Comparison of ENCODE assay signal across 22 mouse cellular contexts in genomic region chr8:10754986-10755308, GRCm38 (mm10).
DNase-seq lines count a peak whose midpoint lies in the region; ATAC-seq lines count a peak whose summit lies in the region.
"Had no signal": no experiment of that assay in that cellular context is flagged by ENCODE, and none has a peak within 500 bp of the region (broad histone marks: within the 10 kb centered on the region; RNA-seq: fewer than 3 reads in every experiment).

No protein-coding gene starts in this region.

- H3K4me1 ChIP-seq in hindbrain, embryonic 10.5 days (replicated peaks), result peaks cover 32% of the 10 kb centered on the region
- peaks cover 4% of the 10 kb centered on the region; the same call in 1 of the 2 replicates for H3K4me1 ChIP-seq in hindbrain, embryonic 16.5 days (ENCODE audit: control insufficient read depth, insufficient read depth, low read depth, low read length)
- H3K4me1 ChIP-seq in forebrain, embryonic 11.5 days (replicated peaks; ENCODE audit: control insufficient read depth, insufficient read depth, low read length), result peaks cover 11% of the 10 kb centered on the region; the same call in 1 of the 2 replicates
- H3K4me1 ChIP-seq in forebrain, embryonic 14.5 days (ENCODE audit: control insufficient read depth, insufficient read depth, low read length), result peaks cover 17% of the 10 kb centered on the region
- H3K4me1 ChIP-seq in midbrain, embryonic 12.5 days, result peaks cover 24% of the 10 kb centered on the region

- intact Hi-C loops in left cerebral cortex, postnatal 36 days (cut with DNase I), result no loop called here

- H3K4me2 ChIP-seq in hindbrain, embryonic 16.5 days (ENCODE audit: low read length), result no peak overlapping the region
- H3K4me2 ChIP-seq in forebrain, embryonic 11.5 days (ENCODE audit: low read depth, low read length, severe bottlenecking), result no peak overlapping the region
- no peak overlapping the region for H3K4me2 ChIP-seq in forebrain, embryonic 14.5 days (ENCODE audit: low read length)
- H3K4me2 ChIP-seq in midbrain, embryonic 12.5 days (replicated peaks), result no peak overlapping the region
- H3K4me2 ChIP-seq: hindbrain, embryonic 15.5 days had no signal

- no peaks in the 10 kb centered on the region for H3K27me3 ChIP-seq in hindbrain, embryonic 10.5 days (ENCODE audit: insufficient read depth, poor library complexity, severe bottlenecking)
- H3K27me3 ChIP-seq in hindbrain, embryonic 16.5 days (replicated peaks; ENCODE audit: control insufficient read depth, insufficient read depth, low read length), result no peaks in the 10 kb centered on the region; the same call in 1 of the 2 replicates
- no peaks in the 10 kb centered on the region for H3K27me3 ChIP-seq in forebrain, embryonic 11.5 days (ENCODE audit: control insufficient read depth, insufficient read depth, low read length)
- no peaks in the 10 kb centered on the region for H3K27me3 ChIP-seq in forebrain, embryonic 14.5 days (replicated peaks; ENCODE audit: control insufficient read depth, insufficient read depth, low read length)
- H3K27me3 ChIP-seq in midbrain, embryonic 12.5 days, result no peaks in the 10 kb centered on the region; the same call in 1 of the 2 replicates
- H3K27me3 ChIP-seq: hindbrain, embryonic 15.5 days had no signal

- ATAC-seq in hindbrain, embryonic 16.5 days, result no peak
- ATAC-seq in forebrain, embryonic 11.5 days (replicated peaks; ENCODE audit: low FRiP score), result no peak; the same call in 1 of the 2 replicates
- ATAC-seq in forebrain, embryonic 14.5 days, result no peak
- ATAC-seq in midbrain, embryonic 12.5 days (ENCODE audit: low FRiP score, low read depth), result peak; percentile 58

- no peaks in the 10 kb centered on the region for H3K36me3 ChIP-seq in hindbrain, embryonic 10.5 days
- no peaks in the 10 kb centered on the region for H3K36me3 ChIP-seq in hindbrain, embryonic 16.5 days (ENCODE audit: control insufficient read depth, insufficient read depth, low read length)
- no peaks in the 10 kb centered on the region for H3K36me3 ChIP-seq in forebrain, embryonic 11.5 days (ENCODE audit: control insufficient read depth, insufficient read depth, low read length)
- no peaks in the 10 kb centered on the region for H3K36me3 ChIP-seq in forebrain, embryonic 14.5 days (ENCODE audit: control insufficient read depth, insufficient read depth, low read length)
- no peaks in the 10 kb centered on the region for H3K36me3 ChIP-seq in midbrain, embryonic 12.5 days
- H3K36me3 ChIP-seq: hindbrain, embryonic 15.5 days had no signal

- no peak for DNase-seq in hindbrain, embryonic 10.5 days (ENCODE audit: low spot score)
- DNase-seq in forebrain, embryonic 11.5 days (ENCODE audit: low spot score), result peak; percentile 44
- no peak for DNase-seq in forebrain, embryonic 14.5 days (ENCODE audit: low spot score)
- no peak for DNase-seq in left cerebral cortex, adult 11 months (ENCODE audit: low spot score)
- no peak for DNase-seq in left cerebral cortex, postnatal 36 days (ENCODE audit: low spot score in 2 of 2)
- DNase-seq: adrenal gland, adult 2 months; B cell, adult 2 months; cerebellum, adult 2 months; cerebellum, postnatal 36 days; gastrocnemius, adult 2 months; heart, adult 2 months; kidney, adult 2 months; kidney, postnatal 10 days; layer of hippocampus, postnatal 36 days; left cerebral cortex, postnatal 4 days; liver, postnatal 0 days; lung, postnatal 14 days; retina, postnatal 1 day; thymus, adult 2 months had no signal

- H3K27ac ChIP-seq in hindbrain, embryonic 10.5 days, result peak overlapping the region; percentile 73
- no peak overlapping the region for H3K27ac ChIP-seq in hindbrain, embryonic 16.5 days (ENCODE audit: low read depth, low read length)
- H3K27ac ChIP-seq in forebrain, embryonic 11.5 days (ENCODE audit: low read depth, low read length), result no peak overlapping the region
- peak overlapping the region; percentile 58; the same call in 1 of the 2 replicates for H3K27ac ChIP-seq in forebrain, embryonic 14.5 days (ENCODE audit: low read depth, low read length)
- peak overlapping the region; percentile 58 for H3K27ac ChIP-seq in midbrain, embryonic 12.5 days (replicated peaks)
- H3K27ac ChIP-seq: gastrocnemius, adult 2 months; heart, adult 2 months; hindbrain, embryonic 15.5 days had no signal

- no peak overlapping the region for H3K9ac ChIP-seq in hindbrain, embryonic 16.5 days (ENCODE audit: low read depth, low read length)
- no peak overlapping the region for H3K9ac ChIP-seq in forebrain, embryonic 11.5 days (ENCODE audit: low read length)
- H3K9ac ChIP-seq in forebrain, embryonic 14.5 days (ENCODE audit: low read length), result no peak overlapping the region
- 0 out of 2 replicates have a peak overlapping the region, but pooled peaks have one; percentile 12 for H3K9ac ChIP-seq in midbrain, embryonic 12.5 days (replicated peaks)
- H3K9ac ChIP-seq: hindbrain, embryonic 15.5 days; liver, postnatal 0 days had no signal

- H3K9me3 ChIP-seq in hindbrain, embryonic 10.5 days, result no peaks in the 10 kb centered on the region
- no peaks in the 10 kb centered on the region for H3K9me3 ChIP-seq in hindbrain, embryonic 16.5 days (ENCODE audit: control insufficient read depth, low read length)
- H3K9me3 ChIP-seq in forebrain, embryonic 11.5 days (ENCODE audit: control insufficient read depth, low read length), result no peaks in the 10 kb centered on the region
- no peaks in the 10 kb centered on the region for H3K9me3 ChIP-seq in forebrain, embryonic 14.5 days (replicated peaks; ENCODE audit: control insufficient read depth, low read length)
- no peaks in the 10 kb centered on the region for H3K9me3 ChIP-seq in midbrain, embryonic 12.5 days
- H3K9me3 ChIP-seq: hindbrain, embryonic 15.5 days had no signal

- 81% methylated on average over 4 of the region's 4 CpGs for WGBS in hindbrain, embryonic 10.5 days
- WGBS in hindbrain, embryonic 16.5 days, result 73% methylated on average over 4 of the region's 4 CpGs
- WGBS in forebrain, embryonic 11.5 days, result 82% methylated on average over 4 of the region's 4 CpGs
- 69% methylated on average over 4 of the region's 4 CpGs for WGBS in forebrain, embryonic 14.5 days
- 84% methylated on average over 4 of the region's 4 CpGs for WGBS in midbrain, embryonic 12.5 days

- H3K4me3 ChIP-seq in hindbrain, embryonic 10.5 days, result no peak overlapping the region
- H3K4me3 ChIP-seq in hindbrain, embryonic 16.5 days (ENCODE audit: low read length), result no peak overlapping the region
- H3K4me3 ChIP-seq in forebrain, embryonic 11.5 days (ENCODE audit: low read depth, low read length), result no peak overlapping the region
- no peak overlapping the region for H3K4me3 ChIP-seq in forebrain, embryonic 14.5 days (ENCODE audit: low read depth, low read length)
- H3K4me3 ChIP-seq in midbrain, embryonic 12.5 days, result no peak overlapping the region
- H3K4me3 ChIP-seq: gastrocnemius, adult 2 months; heart, adult 2 months; hindbrain, embryonic 15.5 days had no signal

Comparison
In these comparisons a context has a peak if more than half of its experiments do, and no peak if none do; other contexts are left out.
1. H3K27ac ChIP-seq: peak in hindbrain, embryonic 10.5 days (single experiment), forebrain, embryonic 14.5 days (single experiment) and midbrain, embryonic 12.5 days (single experiment); none in hindbrain, embryonic 16.5 days (single experiment) and forebrain, embryonic 11.5 days (single experiment).